7 mouse cellular contexts compared by ENCODE assay signal in genomic region chr10:21158918-21159443, GRCm38 (mm10). TPM values are rescaled to one million over a fixed set of nuclear protein-coding genes. Genes with fewer than 3 reads are reported as not detected.
DNase-seq lines count a peak whose midpoint lies in the region; ATAC-seq and TF ChIP-seq lines count a peak whose summit lies in the region.

No protein-coding gene starts in this region.

- H3K4me3 ChIP-seq in E14TG2a.4 (replicated peaks; ENCODE audit: low read length): peak overlapping the region; percentile 88
- H3K4me3 ChIP-seq in embryonic facial prominence, embryonic 14.5 days (ENCODE audit: low read depth, low read length): peak overlapping the region; percentile 73
- peak overlapping the region; percentile 81 for H3K4me3 ChIP-seq in liver, embryonic 13.5 days (replicated peaks)
- peak overlapping the region; percentile 96 for H3K4me3 ChIP-seq in thymus, adult 2 months (ENCODE audit: control insufficient read depth, insufficient read depth, low read length)

- peak overlapping the region; percentile 97 for H3K4me2 ChIP-seq in embryonic facial prominence, embryonic 14.5 days (ENCODE audit: low read depth, low read length)
- H3K4me2 ChIP-seq in liver, embryonic 13.5 days: peak overlapping the region; percentile 100

- H3K4me1 ChIP-seq in E14TG2a.4 (replicated peaks; ENCODE audit: low read depth, low read length): peaks cover 17% of the 10 kb centered on the region
- H3K4me1 ChIP-seq in embryonic facial prominence, embryonic 14.5 days (ENCODE audit: control insufficient read depth, insufficient read depth, low read length): no peaks in the 10 kb centered on the region
- peaks cover 48% of the 10 kb centered on the region for H3K4me1 ChIP-seq in liver, embryonic 13.5 days (replicated peaks)
- H3K4me1 ChIP-seq in thymus, adult 2 months (replicated peaks; ENCODE audit: control insufficient read depth, insufficient read depth, low read length): peaks cover 5% of the 10 kb centered on the region

- peaks cover 50% of the 10 kb centered on the region for H3K27me3 ChIP-seq in E14TG2a.4 (ENCODE audit: insufficient read depth, low read length)
- H3K27me3 ChIP-seq in embryonic facial prominence, embryonic 14.5 days (replicated peaks; ENCODE audit: control insufficient read depth, insufficient read depth, low read length): peaks cover 21% of the 10 kb centered on the region
- H3K27me3 ChIP-seq in liver, embryonic 13.5 days: 0 out of 2 replicates have a peak, but pooled peaks cover 2% of the 10 kb centered on the region
- no peaks in the 10 kb centered on the region for H3K27me3 ChIP-seq in thymus, adult 2 months (ENCODE audit: control insufficient read depth, insufficient read depth, low read length)

- peak; percentile 59 for DNase-seq in embryonic facial prominence, embryonic 14.5 days (ENCODE audit: low spot score)
- DNase-seq in induced T-regulatory cell, adult 2 months (ENCODE audit: low read depth): peak; percentile 89
- DNase-seq in liver, embryonic 13.5 days: peak; percentile 50
- peak; percentile 74 for DNase-seq in naive thymus-derived CD4-positive, alpha-beta T cell, adult 2 months (ENCODE audit: low read depth)
- peak; percentile 80 for DNase-seq in thymus, adult 2 months

- peak; percentile 45; the same call in 1 of the 2 replicates for TF ChIP-seq POLR2A in thymus, adult 2 months (IDR thresholded peaks at IDR 0.05; ENCODE audit: control insufficient read depth, extremely low read depth, insufficient read depth, low read length, poor library complexity)

- peak; percentile 42 for ATAC-seq in activated CD4-positive, CD25-positive, alpha-beta regulatory T cell, adult 4 months
- ATAC-seq in embryonic facial prominence, embryonic 14.5 days (ENCODE audit: low read depth): peak; percentile 70; the same call in 1 of the 2 replicates
- ATAC-seq in liver, embryonic 13.5 days (ENCODE audit: low read depth): peak; percentile 47

- peaks cover 3% of the 10 kb centered on the region; the same call in 1 of the 2 replicates for H3K36me3 ChIP-seq in E14TG2a.4 (ENCODE audit: insufficient read depth, low read length)
- no peaks in the 10 kb centered on the region for H3K36me3 ChIP-seq in embryonic facial prominence, embryonic 14.5 days (ENCODE audit: control insufficient read depth, insufficient read depth, low read length)
- no peaks in the 10 kb centered on the region for H3K36me3 ChIP-seq in liver, embryonic 13.5 days
- peaks cover 20% of the 10 kb centered on the region for H3K36me3 ChIP-seq in thymus, adult 2 months (ENCODE audit: control insufficient read depth, insufficient read depth, low read length)

- H3K27ac ChIP-seq in embryonic facial prominence, embryonic 14.5 days (replicated peaks; ENCODE audit: low read depth, low read length): no peak overlapping the region
- H3K27ac ChIP-seq in liver, embryonic 13.5 days: peak overlapping the region; percentile 87
- peak overlapping the region; percentile 96 for H3K27ac ChIP-seq in thymus, adult 2 months (ENCODE audit: control insufficient read depth, insufficient read depth, low read length)

- no peak for TF ChIP-seq CTCF in E14TG2a.4 (conservative IDR thresholded peaks at IDR 0.05; ENCODE audit: low read length)
- no peak for TF ChIP-seq CTCF in thymus, adult 2 months (IDR thresholded peaks at IDR 0.05; ENCODE audit: borderline replicate concordance, control insufficient read depth, extremely low read depth, insufficient read depth, low read length, poor library complexity)

- H3K9ac ChIP-seq in embryonic facial prominence, embryonic 14.5 days (ENCODE audit: low read depth, low read length): peak overlapping the region; percentile 82
- peak overlapping the region; percentile 85 for H3K9ac ChIP-seq in liver, embryonic 13.5 days

- under 1% methylated on average over 30 of the region's 35 CpGs for WGBS in embryonic facial prominence, embryonic 14.5 days
- 1% methylated on average over 35 of the region's 35 CpGs for WGBS in liver, embryonic 13.5 days (ENCODE audit: insufficient replicate concordance)
- WGBS in thymus, adult 2 months: under 1% methylated on average over 35 of the region's 35 CpGs

- no peaks in the 10 kb centered on the region for H3K9me3 ChIP-seq in E14TG2a.4 (ENCODE audit: low read length)
- no peaks in the 10 kb centered on the region for H3K9me3 ChIP-seq in embryonic facial prominence, embryonic 14.5 days (ENCODE audit: control insufficient read depth, low read length)
- H3K9me3 ChIP-seq in liver, embryonic 13.5 days (replicated peaks): no peaks in the 10 kb centered on the region

RNA-seq across cellular contexts. Expression of gene Myb, which starts 1.8 kb away (rescaled TPM):
- polyA plus RNA-seq in activated CD4-positive, CD25-positive, alpha-beta regulatory T cell, adult 4 months (2017; shearing (Covaris generic)): 10 to 100 TPM in 1 of 2 experiments, 1 to 10 TPM in 1; 8.7 to 12.6 TPM
- 5.5 and 7.7 TPM in 2 replicates for polyA plus RNA-seq in embryonic facial prominence, embryonic 14.5 days (2014; fragmentation: Nextera tagmentation; extraction: Ambion mirVana)
- polyA plus RNA-seq in liver, embryonic 13.5 days (2015; fragmentation: Nextera tagmentation; extraction: Ambion mirVana): 15.0 and 20.3 TPM in 2 replicates
- polyA plus RNA-seq in thymus, adult 2 months (2012; rRNA removed): 318 and 334 TPM in 2 replicates

Comparison
In these comparisons a context has a peak if more than half of its experiments do, and no peak if none do; other contexts are left out.
1. RNA of gene Myb, which starts 1.8 kb away (polyA plus RNA-seq): 318 to 334 TPM in thymus, adult 2 months; 15.0 to 20.3 TPM in liver, embryonic 13.5 days, 8.7 to 12.6 TPM in activated CD4-positive, CD25-positive, alpha-beta regulatory T cell, adult 4 months and 5.5 to 7.7 TPM in embryonic facial prominence, embryonic 14.5 days; every median in the first group is over 10 times any median in the second.
2. Peak in every context shown above with its lines, with median percentiles within 50 percentile points of each other: H3K4me3 ChIP-seq, ATAC-seq and DNase-seq.